Mouse (Mus musculus) intestine, postnatal 0 days (tissue): ENCODE data around the gene Tph2. TPM values are rescaled to one million over a fixed set of nuclear protein-coding genes. Genes with fewer than 3 reads are reported as not detected.
"Not testable (repeated sequence)": the region's sequence is repeated elsewhere in the genome, so short reads cannot be mapped to it uniquely, and the experiment has no call there.

Source experiments
- ATAC-seq: fragments of 200-750 bp; cut with Nextera tagmentation; 2 replicates; pipeline ENCODE4 v1.8.0; 2017; ENCODE audit warnings: mild to moderate bottlenecking, moderate TSS enrichment, moderate library complexity
- H3K27ac ChIP-seq: fragments of 300-500 bp; sonication (generic); 2 replicates; pipeline ENCODE4 v1.5.1; 2014; ENCODE audit warnings: mild to moderate bottlenecking, low read depth, low read length, moderate library complexity
- H3K27me3 ChIP-seq: fragments of 300-500 bp; sonication (generic); replicated peaks from 2 replicates; pipeline ENCODE4 v1.6.1; 2014; ENCODE audit warnings: low read length, mixed read lengths; ENCODE audit not compliant: control insufficient read depth, insufficient read depth
- H3K36me3 ChIP-seq: fragments of 300-500 bp; sonication (generic); 2 replicates; pipeline ENCODE4 v1.6.1; 2014; ENCODE audit warnings: mild to moderate bottlenecking, moderate library complexity; ENCODE audit not compliant: control insufficient read depth, insufficient read depth
- H3K4me1 ChIP-seq: fragments of 300-500 bp; sonication (generic); replicated peaks from 2 replicates; pipeline ENCODE4 v1.6.1; 2014; ENCODE audit warnings: antibody characterized with exemption, low read length, mixed read lengths; ENCODE audit not compliant: control insufficient read depth, insufficient read depth
- H3K4me2 ChIP-seq: fragments of 300-500 bp; sonication (generic); replicated peaks from 2 replicates; pipeline ENCODE4 v1.6.1; 2014; ENCODE audit warnings: low read depth, mild to moderate bottlenecking, moderate library complexity
- H3K4me3 ChIP-seq: fragments of 300-500 bp; sonication (generic); 2 replicates; pipeline ENCODE4 v1.5.1; 2014; ENCODE audit warnings: low read depth, low read length
- H3K9ac ChIP-seq: fragments of 300-500 bp; sonication (generic); 2 replicates; pipeline ENCODE4 v1.6.1; 2014; ENCODE audit warnings: mild to moderate bottlenecking, low read depth, low read length
- H3K9me3 ChIP-seq: fragments of 300-500 bp; sonication (generic); 2 replicates; pipeline ENCODE4 v1.6.1; 2016; ENCODE audit warnings: mixed run types; ENCODE audit not compliant: control insufficient read depth
- CTCF ChIP-seq: sonication (generic); IDR thresholded peaks from 2 replicates; pipeline ENCODE4 v1.5.1; 2016; ENCODE audit warnings: low read depth, mild to moderate bottlenecking, control low read depth, antibody characterized with exemption, moderate library complexity
- WGBS: fragments of 180-500 bp; shearing (Covaris S2); extraction: QIAGEN DNeasy Blood & Tissue Kit; methylation state at CpG from one replicate; pipeline ENCODE4 v1.1.7; 2014; 5-methylcytosine and 5-hydroxymethylcytosine counted together
- polyA plus RNA-seq: library from polyadenylated mRNA; unstranded; fragments of >200 nt; fragmentation: Nextera tagmentation; extraction: Ambion mirVana; gene quantifications from 2 replicates; pipeline ENCODE4 v1.2.1, GENCODE M21; 2015

The Tph2 gene
- polyA plus RNA-seq, 1 experiment from 2014 or later, result not detected

GRCm38 (mm10) chr10:115205825-115206224 is 21.0 kb upstream of the Tph2 start:
- Histone ChIP-seq H3K27ac (no peak overlapping the region), H3K4me2 (no peak overlapping the region), H3K4me1 (no peaks in the 10 kb centered on the region), H3K36me3 (peaks cover 34% of the 10 kb centered on the region), H3K9me3 (no peaks in the 10 kb centered on the region), H3K27me3 (no peaks in the 10 kb centered on the region), H3K4me3 (no peak overlapping the region), H3K9ac (no peak overlapping the region)
- peak; percentile 81 for ATAC-seq
- TF ChIP-seq CTCF, result no peak
- WGBS, result 39% methylated on average over 3 of the region's 3 CpGs

DNA sequence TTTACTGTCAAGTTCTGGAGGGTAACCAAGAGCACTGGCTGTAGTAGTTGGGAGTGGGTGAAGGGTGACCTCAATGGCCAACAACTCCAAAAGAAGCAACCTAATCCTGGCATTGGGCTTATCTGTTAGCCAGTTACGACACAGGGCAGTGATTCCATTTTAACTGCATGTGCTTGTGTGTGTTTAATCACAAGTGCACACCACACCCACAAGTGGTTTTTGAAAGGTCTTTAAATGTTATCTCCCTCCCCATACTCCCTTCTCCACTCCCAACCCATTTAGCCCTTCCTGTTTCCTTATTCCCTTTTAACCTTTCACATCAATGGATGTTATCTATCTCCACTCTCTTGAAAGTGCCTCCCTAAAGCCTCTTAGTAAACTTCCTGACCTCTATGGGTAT is 20.5 kb upstream of the Tph2 start:
- H3K27me3 ChIP-seq, result no peaks in the 10 kb centered on the region
- H3K9ac ChIP-seq, result no peak overlapping the region
- 33% methylated on average over 1 of the region's 1 CpGs for WGBS
- no peaks in the 10 kb centered on the region for H3K4me1 ChIP-seq
- H3K36me3 ChIP-seq, result peaks cover 34% of the 10 kb centered on the region
- ATAC-seq, result peak; percentile 67
- no peak overlapping the region for H3K4me3 ChIP-seq
- no peak for TF ChIP-seq CTCF
- H3K27ac ChIP-seq, result no peak overlapping the region
- no peaks in the 10 kb centered on the region for H3K9me3 ChIP-seq
- H3K4me2 ChIP-seq, result no peak overlapping the region

DNA sequence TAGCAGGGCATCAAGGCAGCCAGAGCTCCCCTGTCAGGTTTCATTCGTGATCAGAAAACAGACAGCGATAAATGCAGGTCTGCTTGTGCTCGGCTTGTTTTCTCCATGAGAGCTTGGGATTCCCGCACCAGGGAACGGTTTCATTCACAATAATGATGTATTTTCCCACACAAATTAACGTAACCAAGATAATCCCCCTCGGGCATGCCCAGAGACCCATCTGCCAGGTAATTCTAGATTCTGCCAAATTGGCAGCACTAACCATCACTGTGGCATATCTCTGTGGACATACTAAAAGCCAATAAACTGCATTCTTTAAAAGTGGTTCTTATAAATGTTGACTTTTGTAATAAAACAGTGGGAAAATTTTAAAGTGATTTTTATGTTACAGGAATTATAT is 6.4 kb upstream of the Tph2 start:
- Histone ChIP-seq H3K27me3 (no peaks in the 10 kb centered on the region), H3K27ac (no peak overlapping the region), H3K9me3 (no peaks in the 10 kb centered on the region), H3K9ac (no peak overlapping the region), H3K36me3 (no peaks in the 10 kb centered on the region), H3K4me3 (no peak overlapping the region), H3K4me1 (no peaks in the 10 kb centered on the region), H3K4me2 (no peak overlapping the region)
- no peak for ATAC-seq
- no peak for TF ChIP-seq CTCF
- WGBS, result 83% methylated on average over 7 of the region's 7 CpGs

DNA sequence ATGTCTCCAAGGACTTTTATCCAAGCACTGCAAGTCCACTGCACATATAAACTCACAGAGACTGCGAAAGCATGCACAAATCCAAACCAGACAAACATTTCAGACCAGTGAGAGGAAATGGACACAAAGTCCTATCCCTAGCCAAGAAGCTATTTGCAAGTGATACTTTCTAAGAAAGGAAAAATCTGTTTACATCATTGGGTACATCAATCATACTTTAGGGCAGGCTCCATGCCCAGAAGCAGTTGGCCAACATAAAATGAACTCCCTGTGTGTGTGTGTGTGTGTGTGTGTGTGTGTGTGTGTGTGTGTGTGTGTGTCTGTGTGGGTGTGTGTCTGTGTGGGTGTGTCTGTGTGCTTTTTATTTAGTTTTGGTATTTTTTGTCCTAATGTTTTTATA is 2.6 kb upstream of the Tph2 start:
- WGBS, result 85% methylated on average over 1 of the region's 1 CpGs
- Histone ChIP-seq H3K4me2 (no peak overlapping the region), H3K9me3 (no peaks in the 10 kb centered on the region), H3K36me3 (no peaks in the 10 kb centered on the region), H3K27ac (no peak overlapping the region), H3K27me3 (no peaks in the 10 kb centered on the region), H3K9ac (no peak overlapping the region), H3K4me1 (no peaks in the 10 kb centered on the region), H3K4me3 (no peak overlapping the region)
- no peak for TF ChIP-seq CTCF
- no peak for ATAC-seq

GRCm38 (mm10) chr10:115181034-115181433 is 3.8 kb downstream of the Tph2 start:
- WGBS, result 65% methylated on average over 3 of the region's 3 CpGs
- Histone ChIP-seq H3K4me2 (no peak overlapping the region), H3K9ac (no peak overlapping the region), H3K27me3 (no peaks in the 10 kb centered on the region), H3K4me1 (no peaks in the 10 kb centered on the region), H3K27ac (no peak overlapping the region), H3K9me3 (no peaks in the 10 kb centered on the region), H3K4me3 (no peak overlapping the region), H3K36me3 (no peaks in the 10 kb centered on the region)
- no peak for TF ChIP-seq CTCF
- ATAC-seq, result no peak

DNA sequence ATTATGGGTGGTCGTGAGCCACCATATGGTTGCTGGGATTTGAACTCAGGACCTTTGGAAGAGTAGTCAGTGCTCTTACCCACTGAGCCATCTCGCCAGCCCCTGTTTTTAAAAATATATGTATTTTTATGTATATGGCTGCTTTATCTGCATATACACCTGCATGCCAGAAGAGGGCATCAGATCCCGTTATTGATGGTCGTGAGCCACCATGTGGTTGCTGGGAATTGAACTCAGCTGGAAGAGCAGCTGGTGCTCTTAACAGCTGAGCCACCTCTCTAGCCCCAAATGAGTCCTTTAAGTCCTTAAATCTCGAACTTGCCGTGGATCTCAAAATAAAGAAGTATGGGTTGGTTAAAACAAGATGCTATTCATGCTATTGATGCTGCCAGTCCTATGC is 6.8 kb downstream of the Tph2 start:
- 64% methylated on average over 6 of the region's 6 CpGs for WGBS

GRCm38 (mm10) chr10:115175591-115175991 is 9.2 kb downstream of the Tph2 start:
- H3K27ac ChIP-seq, result no peak overlapping the region
- no peak for TF ChIP-seq CTCF
- H3K4me1 ChIP-seq, result no peaks in the 10 kb centered on the region
- no peak overlapping the region for H3K9ac ChIP-seq
- ATAC-seq, result no peak
- WGBS, result 24% methylated on average over 12 of the region's 12 CpGs
- peak overlapping the region; percentile 45; the same call in 1 of the 2 replicates for H3K4me2 ChIP-seq
- no peaks in the 10 kb centered on the region for H3K27me3 ChIP-seq
- no peaks in the 10 kb centered on the region for H3K36me3 ChIP-seq
- no peak overlapping the region for H3K4me3 ChIP-seq
- H3K9me3 ChIP-seq, result no peaks in the 10 kb centered on the region

More for the DNA sequence above, 6.8 kb downstream of the Tph2 start:
- ATAC-seq, H3K4me1 ChIP-seq, H3K9ac ChIP-seq, H3K4me3 ChIP-seq, H3K36me3 ChIP-seq, H3K27ac ChIP-seq, H3K27me3 ChIP-seq, H3K9me3 ChIP-seq, H3K4me2 ChIP-seq: not testable (repeated sequence)
- peak; percentile 36 for TF ChIP-seq CTCF
